Mouse (Mus musculus): Measurements from ENCODE around the gene Phkg1.

DNA sequence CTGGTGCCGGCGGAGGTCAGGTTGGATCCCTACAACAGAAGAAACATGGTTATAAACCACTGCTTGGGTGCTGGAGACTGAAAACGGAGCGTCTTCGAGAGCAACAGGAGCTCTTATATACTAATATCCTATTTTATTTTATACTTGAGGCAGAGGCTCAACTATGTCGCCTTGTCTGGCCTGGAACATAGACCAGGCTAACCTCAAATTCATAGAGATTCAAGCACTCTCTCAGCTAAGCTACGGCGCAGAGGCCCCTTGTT lies 50.9 kb downstream of the Phkg1 start:
- TF ChIP-seq CTCF (conservative IDR thresholded peaks at IDR 0.05; ENCODE audit: insufficient read depth, insufficient read length, low read depth, low read length) (no peak), POLR2A (IDR thresholded peaks at IDR 0.05; ENCODE audit: low read depth, low read length) (no peak)

Measured in kidney, adult 2 months (tissue).